Mouse (Mus musculus) liver, postnatal 0 days (tissue): Measurements from ENCODE around the gene Opn3. TPM values are rescaled to one million over a fixed set of nuclear protein-coding genes. Genes with fewer than 3 reads are reported as not detected.

Experiments used
- ATAC-seq: fragments of 200-750 bp; cut with Nextera tagmentation; 2 replicates; pipeline ENCODE4 v1.8.0; 2017; ENCODE audit warnings: mild to moderate bottlenecking, moderate library complexity
- DNase-seq: peaks from one replicate; pipeline ENCODE4 v3.0.0-alpha.2; 2016
- H3K27ac ChIP-seq: fragments of 300-500 bp; sonication (generic); 2 replicates; pipeline ENCODE4 v1.5.1; 2014; ENCODE audit warnings: antibody characterized with exemption, moderate library complexity, mild to moderate bottlenecking, low read depth
- H3K27me3 ChIP-seq: fragments of 300-500 bp; sonication (generic); 2 replicates; pipeline ENCODE4 v1.6.1; 2014; ENCODE audit warnings: low read length, control low read depth, mixed read lengths; ENCODE audit not compliant: insufficient read depth
- H3K36me3 ChIP-seq: fragments of 300-500 bp; sonication (generic); replicated peaks from 2 replicates; pipeline ENCODE4 v1.6.1; 2014; ENCODE audit warnings: mild to moderate bottlenecking, control low read depth, low read length, moderate library complexity, mixed read lengths; ENCODE audit not compliant: insufficient read depth
- H3K4me1 ChIP-seq: fragments of 300-500 bp; sonication (generic); 2 replicates; pipeline ENCODE4 v1.6.1; 2014; ENCODE audit warnings: antibody characterized with exemption, mild to moderate bottlenecking, control low read depth; ENCODE audit not compliant: insufficient read depth
- H3K4me2 ChIP-seq: fragments of 300-500 bp; sonication (generic); 2 replicates; pipeline ENCODE4 v1.6.1; 2014; ENCODE audit warnings: low read depth, mild to moderate bottlenecking, low read length, moderate library complexity, mixed read lengths
- H3K4me3 ChIP-seq: fragments of 300-500 bp; sonication (generic); 2 replicates; pipeline ENCODE4 v1.5.1; 2014; ENCODE audit warnings: low read depth, low read length
- H3K9ac ChIP-seq: fragments of 300-500 bp; sonication (generic); replicated peaks from 2 replicates; pipeline ENCODE4 v1.6.1; 2014; ENCODE audit warnings: mild to moderate bottlenecking, moderate library complexity
- H3K9me3 ChIP-seq: fragments of 300-500 bp; sonication (generic); 2 replicates; pipeline ENCODE4 v1.6.1; 2016; ENCODE audit warnings: mild to moderate bottlenecking, control low read depth, low read length, mixed read lengths
- CTCF ChIP-seq: sonication (generic); IDR thresholded peaks from 2 replicates; pipeline ENCODE4 v1.5.1; 2016; ENCODE audit warnings: antibody characterized with exemption, low read depth
- EP300 ChIP-seq: IDR thresholded peaks from 2 replicates; pipeline ENCODE4 v1.6.1; 2016; ENCODE audit warnings: antibody characterized with exemption, low read depth, mild to moderate bottlenecking
- WGBS: fragments of 180-500 bp; shearing (Covaris S2); extraction: QIAGEN DNeasy Blood & Tissue Kit; methylation state at CpG from one replicate; pipeline ENCODE4 v1.1.7; 2014; ENCODE audit not compliant: insufficient replicate concordance; 5-methylcytosine and 5-hydroxymethylcytosine counted together
- polyA plus RNA-seq: library from polyadenylated mRNA; unstranded; fragments of >200 nt; fragmentation: Nextera tagmentation; extraction: Ambion mirVana; gene quantifications from 2 replicates; pipeline ENCODE4 v1.2.1, GENCODE M21; 2015

The Opn3 gene
- polyA plus RNA-seq, 1 experiment from 2014 or later, result 1.6 TPM

- ATAC-seq, result no peak; the same call in 1 of the 2 replicates
- DNase-seq, result no peak
- H3K9me3 ChIP-seq, result no peaks in the 10 kb centered on the region
- H3K4me1 ChIP-seq, result peaks cover 6% of the 10 kb centered on the region; the same call in 1 of the 2 replicates
- H3K4me2 ChIP-seq, result no peak overlapping the region
- WGBS, result 43% methylated on average over 4 of the region's 4 CpGs
- H3K36me3 ChIP-seq, result no peaks in the 10 kb centered on the region
- no peaks in the 10 kb centered on the region for H3K27me3 ChIP-seq
- no peak overlapping the region for H3K27ac ChIP-seq
- no peak overlapping the region for H3K9ac ChIP-seq
- H3K4me3 ChIP-seq, result no peak overlapping the region
- no peak for TF ChIP-seq EP300
- no peak for TF ChIP-seq CTCF
Observed at GRCm38 (mm10) chr1:175701145-175701544, 8.6 kb upstream of the Opn3 start.

GRCm38 (mm10) chr1:175699796-175700195 is 7.2 kb upstream of the Opn3 start:
- TF ChIP-seq CTCF (no peak), EP300 (no peak)
- no peak for ATAC-seq

GRCm38 (mm10) chr1:175699375-175699774 is 6.8 kb upstream of the Opn3 start:
- DNase-seq (no peak), ATAC-seq (no peak)
- H3K9me3 ChIP-seq, result no peaks in the 10 kb centered on the region
- no peak overlapping the region for H3K4me2 ChIP-seq
- no peaks in the 10 kb centered on the region for H3K27me3 ChIP-seq
- no peak overlapping the region for H3K4me3 ChIP-seq
- TF ChIP-seq CTCF, result no peak
- TF ChIP-seq EP300, result no peak
- no peak overlapping the region for H3K9ac ChIP-seq
- H3K27ac ChIP-seq, result no peak overlapping the region
- H3K36me3 ChIP-seq, result no peaks in the 10 kb centered on the region
- peaks cover 6% of the 10 kb centered on the region; the same call in 1 of the 2 replicates for H3K4me1 ChIP-seq
- 57% methylated on average over 3 of the region's 3 CpGs for WGBS

More at GRCm38 (mm10) chr1:175699796-175700195, 7.2 kb upstream of the Opn3 start:
- Histone ChIP-seq H3K4me3 (no peak overlapping the region), H3K27me3 (no peaks in the 10 kb centered on the region), H3K4me2 (no peak overlapping the region), H3K4me1 (peaks cover 6% of the 10 kb centered on the region; the same call in 1 of the 2 replicates), H3K9me3 (no peaks in the 10 kb centered on the region), H3K27ac (no peak overlapping the region), H3K36me3 (no peaks in the 10 kb centered on the region), H3K9ac (no peak overlapping the region)
- no peak for DNase-seq
- 20% methylated on average over 4 of the region's 4 CpGs for WGBS

- DNase-seq (no peak), ATAC-seq (no peak)
- H3K4me3 ChIP-seq, result no peak within 1 kb of the TSS
- no peaks in the 10 kb centered on the region for H3K36me3 ChIP-seq
- H3K27me3 ChIP-seq, result no peaks in the 10 kb centered on the region
- TF ChIP-seq CTCF (no peak), EP300 (no peak)
- peaks cover 12% of the 10 kb centered on the region; the same call in 1 of the 2 replicates for H3K4me1 ChIP-seq
- H3K9me3 ChIP-seq, result no peaks in the 10 kb centered on the region
- WGBS, result 59% methylated on average over 1 of the region's 1 CpGs
- no peak within 1 kb of the TSS for H3K27ac ChIP-seq
- no peak within 1 kb of the TSS for H3K9ac ChIP-seq
- no peak within 1 kb of the TSS for H3K4me2 ChIP-seq
Observed at GRCm38 (mm10) chr1:175698293-175698692, 5.7 kb upstream of the Opn3 start, which contains the start of gene Wdr64. TSS of gene Wdr64 (plus strand) at chr1:175698593.

GRCm38 (mm10) chr1:175693429-175693960 is 919 bp upstream of the Opn3 start:
- Histone ChIP-seq H3K36me3 (no peaks in the 10 kb centered on the region), H3K4me3 (peak overlapping the region; percentile 82), H3K4me2 (peak overlapping the region; percentile 85), H3K4me1 (peaks cover 18% of the 10 kb centered on the region), H3K9ac (peak overlapping the region; percentile 47; the same call in 1 of the 2 replicates), H3K9me3 (no peaks in the 10 kb centered on the region), H3K27ac (0 out of 2 replicates have a peak overlapping the region, but pooled peaks have one; percentile 29), H3K27me3 (no peaks in the 10 kb centered on the region)
- WGBS, result 31% methylated on average over 12 of the region's 12 CpGs
- DNase-seq (peak; percentile 16), ATAC-seq (no peak)
- TF ChIP-seq CTCF (no peak), EP300 (no peak)

GRCm38 (mm10) chr1:175692997-175693361 is 403 bp upstream of the Opn3 start:
- ATAC-seq (no peak), DNase-seq (no peak)
- H3K9me3 ChIP-seq, result no peaks in the 10 kb centered on the region
- peak overlapping the region; percentile 47 for H3K9ac ChIP-seq
- H3K27ac ChIP-seq, result 0 out of 2 replicates have a peak overlapping the region, but pooled peaks have one; percentile 29
- H3K36me3 ChIP-seq, result peaks cover 2% of the 10 kb centered on the region; the same call in 1 of the 2 replicates
- under 1% methylated on average over 17 of the region's 17 CpGs for WGBS
- H3K4me1 ChIP-seq, result peaks cover 18% of the 10 kb centered on the region
- peak overlapping the region; percentile 82 for H3K4me3 ChIP-seq
- no peaks in the 10 kb centered on the region for H3K27me3 ChIP-seq
- H3K4me2 ChIP-seq, result peak overlapping the region; percentile 85
- no peak for TF ChIP-seq CTCF
- TF ChIP-seq EP300, result no peak; the same call in 1 of the 2 replicates
